Mouse (Mus musculus): ENCODE results near the gene Prr5l. TPM values are rescaled to one million over a fixed set of nuclear protein-coding genes. Genes with fewer than 3 reads are reported as not detected.

The Prr5l gene
- polyA plus RNA-seq, 1 experiment from 2014 or later: 5.6 TPM

Other genes with a start within 250 kb of the Prr5l start
- 0.04 TPM in 2 replicates for gene Rag1, start 233.5 kb downstream of the Prr5l start, polyA plus RNA-seq (2015; fragmentation: Nextera tagmentation; extraction: Ambion mirVana)
- gene B230118H07Rik, start 233.5 kb downstream of the Prr5l start, polyA plus RNA-seq (2015; fragmentation: Nextera tagmentation; extraction: Ambion mirVana): 60.5 and 66.7 TPM in 2 replicates
- gene Traf6, start 204.6 kb downstream of the Prr5l start, polyA plus RNA-seq (2015; fragmentation: Nextera tagmentation; extraction: Ambion mirVana): 6.6 and 7.3 TPM in 2 replicates
- gene Commd9, start 3.2 kb upstream of the Prr5l start, polyA plus RNA-seq (2015; fragmentation: Nextera tagmentation; extraction: Ambion mirVana): 96.4 and 99.8 TPM in 2 replicates